In the genomic region with DNA sequence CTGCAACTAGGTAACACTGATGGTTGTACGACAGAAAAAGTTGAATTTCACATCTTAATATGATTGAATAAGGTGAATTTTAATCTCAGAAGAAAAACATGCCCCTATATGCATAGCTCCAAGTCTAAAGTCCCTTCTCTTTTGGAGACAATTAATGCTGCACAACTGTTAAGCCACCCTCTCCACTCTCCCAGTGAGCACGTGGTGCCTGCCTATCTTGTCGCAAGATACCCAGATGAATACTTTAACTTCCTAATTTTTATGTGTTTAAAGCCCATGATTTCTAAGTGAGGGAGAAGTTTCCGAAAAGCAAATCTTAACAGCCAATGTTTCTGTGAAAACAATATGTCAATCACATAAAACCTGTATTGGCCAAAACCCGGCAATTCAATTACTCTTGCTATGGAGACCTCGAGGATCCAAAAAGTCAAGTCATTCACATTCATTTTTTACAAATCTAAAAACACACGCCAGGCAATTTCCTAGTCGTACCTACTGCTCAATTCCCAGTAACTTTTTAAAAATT, we compare ENCODE assay signal across 8 mouse cellular contexts. TPM values are rescaled to one million over a fixed set of nuclear protein-coding genes. Genes with fewer than 3 reads are reported as not detected.
DNase-seq lines count a peak whose midpoint lies in the region; ATAC-seq and TF ChIP-seq lines count a peak whose summit lies in the region.

No protein-coding gene starts in this region.

- peak overlapping the region; percentile 70 for H3K4me3 ChIP-seq in kidney, embryonic 16.5 days (ENCODE audit: low read length)
- H3K4me3 ChIP-seq in embryonic facial prominence, embryonic 10.5 days, result peak overlapping the region; percentile 85
- H3K4me3 ChIP-seq in intestine, postnatal 0 days (ENCODE audit: low read depth, low read length), result peak overlapping the region; percentile 95
- H3K4me3 ChIP-seq in neural tube, embryonic 12.5 days, result peak overlapping the region; percentile 89

- no peak for ATAC-seq in kidney, embryonic 16.5 days (ENCODE audit: low FRiP score, low TSS enrichment)
- ATAC-seq in intestine, postnatal 0 days, result no peak
- no peak for ATAC-seq in neural tube, embryonic 12.5 days (ENCODE audit: low FRiP score, low read depth)

- peak overlapping the region; percentile 88 for H3K9ac ChIP-seq in kidney, embryonic 16.5 days (replicated peaks; ENCODE audit: low read length)
- peak overlapping the region; percentile 89 for H3K9ac ChIP-seq in intestine, postnatal 0 days (ENCODE audit: low read depth, low read length)
- H3K9ac ChIP-seq in neural tube, embryonic 12.5 days, result peak overlapping the region; percentile 89

- no peak for TF ChIP-seq CTCF in intestine, postnatal 0 days (IDR thresholded peaks at IDR 0.05; ENCODE audit: low read depth)

- peaks cover 26% of the 10 kb centered on the region for H3K4me1 ChIP-seq in kidney, embryonic 16.5 days (ENCODE audit: insufficient read depth, low read length)
- peaks cover 24% of the 10 kb centered on the region for H3K4me1 ChIP-seq in embryonic facial prominence, embryonic 10.5 days
- H3K4me1 ChIP-seq in intestine, postnatal 0 days (replicated peaks; ENCODE audit: control insufficient read depth, insufficient read depth, low read length), result no peaks in the 10 kb centered on the region
- H3K4me1 ChIP-seq in neural tube, embryonic 12.5 days, result peaks cover 13% of the 10 kb centered on the region

- DNase-seq in kidney, postnatal 4 days, result no peak
- no peak for DNase-seq in embryonic facial prominence, embryonic 10.5 days (ENCODE audit: low spot score)
- DNase-seq in Muller cell, postnatal 12 days (ENCODE audit: inconsistent ontology term), result no peak
- DNase-seq in thymus, postnatal 14 days, result no peak
- no peak for DNase-seq in urinary bladder, postnatal 4 days (ENCODE audit: low spot score in 2 of 2)

- H3K27me3 ChIP-seq in kidney, embryonic 16.5 days (ENCODE audit: insufficient read depth, low read length), result no peaks in the 10 kb centered on the region
- H3K27me3 ChIP-seq in embryonic facial prominence, embryonic 10.5 days (replicated peaks; ENCODE audit: low read depth, poor library complexity, severe bottlenecking), result no peaks in the 10 kb centered on the region
- no peaks in the 10 kb centered on the region for H3K27me3 ChIP-seq in intestine, postnatal 0 days (replicated peaks; ENCODE audit: control insufficient read depth, insufficient read depth, low read length)
- H3K27me3 ChIP-seq in neural tube, embryonic 12.5 days (replicated peaks), result no peaks in the 10 kb centered on the region

- H3K9me3 ChIP-seq in kidney, embryonic 16.5 days (ENCODE audit: low read length), result no peaks in the 10 kb centered on the region
- no peaks in the 10 kb centered on the region for H3K9me3 ChIP-seq in embryonic facial prominence, embryonic 10.5 days
- H3K9me3 ChIP-seq in intestine, postnatal 0 days (ENCODE audit: control insufficient read depth), result no peaks in the 10 kb centered on the region
- no peaks in the 10 kb centered on the region for H3K9me3 ChIP-seq in neural tube, embryonic 12.5 days

- H3K36me3 ChIP-seq in kidney, embryonic 16.5 days (ENCODE audit: insufficient read depth, low read length), result peaks cover 13% of the 10 kb centered on the region
- H3K36me3 ChIP-seq in embryonic facial prominence, embryonic 10.5 days (replicated peaks), result peaks cover 24% of the 10 kb centered on the region
- peaks cover 12% of the 10 kb centered on the region for H3K36me3 ChIP-seq in intestine, postnatal 0 days (ENCODE audit: control insufficient read depth, insufficient read depth)
- H3K36me3 ChIP-seq in neural tube, embryonic 12.5 days, result peaks cover 13% of the 10 kb centered on the region

- 1% methylated on average over 8 of the region's 8 CpGs for WGBS in kidney, embryonic 16.5 days
- 3% methylated on average over 8 of the region's 8 CpGs for WGBS in embryonic facial prominence, embryonic 10.5 days
- 1% methylated on average over 8 of the region's 8 CpGs for WGBS in intestine, postnatal 0 days
- WGBS in neural tube, embryonic 12.5 days, result 3% methylated on average over 8 of the region's 8 CpGs

- peak overlapping the region; percentile 91 for H3K27ac ChIP-seq in kidney, embryonic 16.5 days (ENCODE audit: low read length)
- H3K27ac ChIP-seq in embryonic facial prominence, embryonic 10.5 days (replicated peaks), result peak overlapping the region; percentile 98
- peak overlapping the region; percentile 97; the same call in 1 of the 2 replicates for H3K27ac ChIP-seq in intestine, postnatal 0 days (ENCODE audit: low read depth, low read length)
- no peak overlapping the region for H3K27ac ChIP-seq in neural tube, embryonic 12.5 days

- H3K4me2 ChIP-seq in kidney, embryonic 16.5 days (replicated peaks; ENCODE audit: low read depth, low read length), result peak overlapping the region; percentile 82
- H3K4me2 ChIP-seq in intestine, postnatal 0 days (replicated peaks; ENCODE audit: low read depth), result peak overlapping the region; percentile 71
- peak overlapping the region; percentile 70 for H3K4me2 ChIP-seq in neural tube, embryonic 12.5 days (replicated peaks)

RNA-seq across cellular contexts. Expression of gene Cacybp, which starts 1.0 kb away (rescaled TPM):
- polyA plus RNA-seq in kidney, embryonic 16.5 days (2015; fragmentation: Nextera tagmentation; extraction: Ambion mirVana), result 203 and 213 TPM in 2 replicates
- 354 and 357 TPM in 2 replicates for polyA plus RNA-seq in embryonic facial prominence, embryonic 10.5 days (2016; fragmentation: Nextera tagmentation; extraction: Ambion mirVana)
- 98.0 and 104 TPM in 2 replicates for polyA plus RNA-seq in intestine, postnatal 0 days (2015; fragmentation: Nextera tagmentation; extraction: Ambion mirVana)
- polyA plus RNA-seq in neural tube, embryonic 12.5 days (2016; fragmentation: Nextera tagmentation; extraction: Ambion mirVana), result 245 and 262 TPM in 2 replicates

RNA-seq across cellular contexts. Expression of gene Mrps14, which starts 16.6 kb away (rescaled TPM):
- polyA plus RNA-seq in kidney, embryonic 16.5 days (2015; fragmentation: Nextera tagmentation; extraction: Ambion mirVana), result 242 and 248 TPM in 2 replicates
- 231 and 235 TPM in 2 replicates for polyA plus RNA-seq in embryonic facial prominence, embryonic 10.5 days (2016; fragmentation: Nextera tagmentation; extraction: Ambion mirVana)
- polyA plus RNA-seq in intestine, postnatal 0 days (2015; fragmentation: Nextera tagmentation; extraction: Ambion mirVana), result 226 and 233 TPM in 2 replicates
- 177 and 199 TPM in 2 replicates for polyA plus RNA-seq in neural tube, embryonic 12.5 days (2016; fragmentation: Nextera tagmentation; extraction: Ambion mirVana)

RNA-seq across cellular contexts. Expression of gene Tnn, which starts 58.3 kb away (rescaled TPM):
- 0.66 and 0.91 TPM in 2 replicates for polyA plus RNA-seq in kidney, embryonic 16.5 days (2015; fragmentation: Nextera tagmentation; extraction: Ambion mirVana)
- 0.05 and 0.50 TPM in 2 replicates for polyA plus RNA-seq in embryonic facial prominence, embryonic 10.5 days (2016; fragmentation: Nextera tagmentation; extraction: Ambion mirVana)
- 1.9 and 2.0 TPM in 2 replicates for polyA plus RNA-seq in intestine, postnatal 0 days (2015; fragmentation: Nextera tagmentation; extraction: Ambion mirVana)
- 0.15 and 0.19 TPM in 2 replicates for polyA plus RNA-seq in neural tube, embryonic 12.5 days (2016; fragmentation: Nextera tagmentation; extraction: Ambion mirVana)
